Mouse (Mus musculus) CH12.LX (cell line): Measurements from ENCODE around the gene Aldh1a2. TPM values are rescaled to one million over a fixed set of nuclear protein-coding genes. Genes with fewer than 3 reads are reported as not detected.

Experiments used
- DNase-seq: peaks from one replicate; pipeline ENCODE4 v3.0.0-alpha.2; 2013; ENCODE audit errors: extremely low read depth
- H3K27ac ChIP-seq: 2 replicates; pipeline ENCODE4 v1.5.1; 2012; ENCODE audit warnings: low read depth, mild to moderate bottlenecking, control low read depth, moderate library complexity; ENCODE audit not compliant: insufficient read depth
- H3K27me3 ChIP-seq: replicated peaks from 2 replicates; pipeline ENCODE3; 2012; ENCODE audit warnings: inconsistent platforms
- H3K36me3 ChIP-seq, 2 experiments: replicated peaks in 1 of 2; 2 replicates each; pipeline versions ENCODE3 to v1.6.1; 2012; ENCODE audit warnings: inconsistent platforms in 1 of 2, low read length in 1 of 2, mild to moderate bottlenecking in 1 of 2, mixed read lengths in 1 of 2, moderate library complexity in 1 of 2; ENCODE audit not compliant: control insufficient read depth in 1 of 2, insufficient read depth in 1 of 2
- H3K4me1 ChIP-seq, 2 experiments: 2 replicates each; pipeline ENCODE4 v1.6.1; 2012; ENCODE audit warnings: inconsistent platforms in 1 of 2, moderate library complexity in 1 of 2; ENCODE audit not compliant: insufficient read depth in 2 of 2, control insufficient read depth in 1 of 2
- H3K4me2 ChIP-seq: 2 replicates; pipeline ENCODE4 v1.6.1; 2012; ENCODE audit warnings: low read depth, mild to moderate bottlenecking, control low read depth; ENCODE audit not compliant: poor library complexity, insufficient read depth, severe bottlenecking
- H3K4me3 ChIP-seq, 3 experiments: fragments of 150-350 bp in 1 of 3; sonication (generic) in 1 of 3; replicated peaks in 1 of 3; 2 replicates each; pipeline versions ENCODE3 to v1.5.1; 2011 to 2012; ENCODE audit warnings: low read depth in 2 of 3, low read length in 2 of 3, mild to moderate bottlenecking in 2 of 3, moderate library complexity in 2 of 3, control low read depth in 1 of 3, improper control_type of control experiment in 1 of 3, inconsistent platforms in 1 of 3, mixed read lengths in 1 of 3; ENCODE audit not compliant: poor library complexity in 1 of 3
- H3K79me2 ChIP-seq: replicated peaks from 2 replicates; pipeline ENCODE4 v1.6.1; 2012; ENCODE audit warnings: mild to moderate bottlenecking, moderate library complexity; ENCODE audit not compliant: control insufficient read depth, poor library complexity, insufficient read depth, severe bottlenecking; ENCODE audit errors: extremely low read depth
- H3K9ac ChIP-seq: 2 replicates; pipeline ENCODE4 v1.6.1; 2012; ENCODE audit warnings: low read depth, mild to moderate bottlenecking, control low read depth, moderate library complexity; ENCODE audit not compliant: insufficient read depth
- H3K9me3 ChIP-seq: replicated peaks from 2 replicates; pipeline ENCODE3; 2012; ENCODE audit warnings: low read length, inconsistent platforms, mixed read lengths
- BHLHE40 ChIP-seq: IDR thresholded peaks from 2 replicates; pipeline ENCODE4 v1.6.1; 2011; ENCODE audit warnings: mild to moderate bottlenecking, low read depth, low read length, improper control_type of control experiment
- CHD2 ChIP-seq: IDR thresholded peaks from 2 replicates; pipeline ENCODE4 v1.6.1; 2011; ENCODE audit warnings: low read length, improper control_type of control experiment
- E2F4 ChIP-seq: IDR thresholded peaks from 2 replicates; pipeline ENCODE4 v1.6.1; 2011; ENCODE audit warnings: low read depth, low read length, improper control_type of control experiment; ENCODE audit not compliant: insufficient replicate concordance
- JUND ChIP-seq: conservative IDR thresholded peaks from 2 replicates; pipeline ENCODE4 v1.6.1; 2011; ENCODE audit warnings: low read depth, low read length, improper control_type of control experiment
- MAZ ChIP-seq: IDR thresholded peaks from 2 replicates; pipeline ENCODE4 v1.6.1; 2012; ENCODE audit warnings: low read depth, mild to moderate bottlenecking, inconsistent platforms, low read length, improper control_type of control experiment, moderate library complexity
- MEF2A ChIP-seq: IDR thresholded peaks from 2 replicates; pipeline ENCODE4 v1.6.1; 2014; ENCODE audit warnings: low read depth, mild to moderate bottlenecking, inconsistent platforms, low read length, improper control_type of control experiment, borderline replicate concordance
- MXI1 ChIP-seq: IDR thresholded peaks from 2 replicates; pipeline ENCODE4 v1.6.1; 2011; ENCODE audit warnings: mild to moderate bottlenecking, low read depth, low read length, improper control_type of control experiment
- NRF1 ChIP-seq: IDR thresholded peaks from 2 replicates; pipeline ENCODE4 v1.6.1; 2014; ENCODE audit warnings: low read depth, mild to moderate bottlenecking, inconsistent platforms, low read length, improper control_type of control experiment, moderate library complexity
- PAX5 ChIP-seq: IDR thresholded peaks from 2 replicates; pipeline ENCODE4 v1.6.1; 2012; ENCODE audit warnings: low read length, inconsistent platforms, mixed read lengths
- POLR2AphosphoS2 ChIP-seq: IDR thresholded peaks from 2 replicates; pipeline ENCODE4 v1.6.1; 2011; ENCODE audit warnings: low read depth, low read length, improper control_type of control experiment
- RAD21 ChIP-seq: IDR thresholded peaks from 2 replicates; pipeline ENCODE4 v1.6.1; 2011; ENCODE audit warnings: low read depth, mild to moderate bottlenecking, low read length, improper control_type of control experiment, moderate library complexity
- UBTF ChIP-seq: IDR thresholded peaks from 2 replicates; pipeline ENCODE4 v1.6.1; 2012; ENCODE audit warnings: low read depth, mild to moderate bottlenecking, inconsistent platforms, low read length, improper control_type of control experiment, moderate library complexity
- USF1 ChIP-seq: IDR thresholded peaks from 2 replicates; pipeline ENCODE4 v1.6.1; 2014; ENCODE audit warnings: low read depth, mild to moderate bottlenecking, inconsistent platforms, low read length, improper control_type of control experiment
- USF2 ChIP-seq: conservative IDR thresholded peaks from 2 replicates; pipeline ENCODE4 v1.6.1; 2011; ENCODE audit warnings: low read depth, low read length, improper control_type of control experiment
- ZKSCAN1 ChIP-seq: IDR thresholded peaks from 2 replicates; pipeline ENCODE4 v1.6.1; 2012; ENCODE audit warnings: low read depth, inconsistent platforms, low read length, improper control_type of control experiment, borderline replicate concordance
- ZMIZ1 ChIP-seq: IDR thresholded peaks from 2 replicates; pipeline ENCODE4 v1.6.1; 2012; ENCODE audit warnings: low read depth, mild to moderate bottlenecking, inconsistent platforms, low read length, improper control_type of control experiment
- ZNF384 ChIP-seq: IDR thresholded peaks from 2 replicates; pipeline ENCODE4 v1.6.1; 2012; ENCODE audit warnings: low read depth, low read length, improper control_type of control experiment, inconsistent platforms
- dilution Hi-C: fragments of 300-500 bp; cut with MboI; formaldehyde crosslinking; loops from 2 replicates; pipeline ENCODE4 v1.14.3; 2020; ENCODE audit warnings: low sequenced_read_pairs; ENCODE audit not compliant: extremely low pct_unique_long_range_greater_than_20kb, extremely low pct_ligation_motif_present
- in situ Hi-C: fragments of 300-500 bp; cut with MboI; formaldehyde crosslinking; loops from 3 replicates; pipeline ENCODE4 v1.14.3; 2019; ENCODE audit warnings: low sequenced_read_pairs, low pct_ligation_motif_present, low pct_unique_long_range_greater_than_20kb, mixed read lengths
- polyA plus RNA-seq: library from polyadenylated mRNA; unstranded; fragments of >175 nt; gene quantifications from 2 replicates; pipeline ENCODE4 v1.2.1, GENCODE M21; 2012; ENCODE audit warnings: low read depth; ENCODE audit not compliant: insufficient read length
- total RNA-seq, 2 experiments: library from RNA; depleted of rRNA; stranded (reverse); fragments of 300-350 nt in 1 of 2; fragments of >200 nt in 1 of 2; gene quantifications; 2 replicates each; pipeline ENCODE4 v1.2.3; 2012 to 2014

Gene Aldh1a2
- total and polyA plus RNA-seq, 3 experiments = 0.77 to 11.9 (median 1.4) TPM

DNA sequence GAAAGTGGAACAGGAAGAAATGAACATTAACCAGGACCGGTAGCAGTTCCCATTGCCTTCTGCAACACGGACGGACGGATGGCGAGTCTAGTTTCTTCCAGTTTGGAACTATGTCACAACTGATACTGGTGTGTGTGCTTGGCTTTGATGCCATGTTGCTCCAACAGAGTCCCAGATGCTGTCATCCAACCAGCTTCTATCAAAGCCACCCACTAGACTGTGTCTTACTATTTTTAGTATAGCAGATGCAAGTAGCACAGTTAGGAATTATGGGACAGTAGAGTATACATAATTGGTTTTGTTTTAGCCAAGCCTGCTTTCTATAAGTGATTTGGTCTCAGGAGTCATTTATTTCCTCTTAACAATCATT is 26.8 kb downstream of the Aldh1a2 start:
- in situ Hi-C loops (no loop called here), dilution Hi-C loops (no loop called here)
- no peak for TF ChIP-seq E2F4
- no peak for TF ChIP-seq NRF1
- TF ChIP-seq USF2 = no peak
- peaks cover 3% of the 10 kb centered on the region in 2 experiments; a peak in 1 of 4 replicates for H3K4me1 ChIP-seq
- DNase-seq = no peak
- no peak overlapping the region for H3K9ac ChIP-seq
- H3K27ac ChIP-seq = no peak overlapping the region
- H3K4me3 ChIP-seq = no peak overlapping the region
- H3K4me2 ChIP-seq = no peak overlapping the region
- no peaks in the 10 kb centered on the region for H3K9me3 ChIP-seq
- H3K79me2 ChIP-seq = no peaks in the 10 kb centered on the region
- H3K27me3 ChIP-seq = no peaks in the 10 kb centered on the region
- no peaks in the 10 kb centered on the region for H3K36me3 ChIP-seq

DNA sequence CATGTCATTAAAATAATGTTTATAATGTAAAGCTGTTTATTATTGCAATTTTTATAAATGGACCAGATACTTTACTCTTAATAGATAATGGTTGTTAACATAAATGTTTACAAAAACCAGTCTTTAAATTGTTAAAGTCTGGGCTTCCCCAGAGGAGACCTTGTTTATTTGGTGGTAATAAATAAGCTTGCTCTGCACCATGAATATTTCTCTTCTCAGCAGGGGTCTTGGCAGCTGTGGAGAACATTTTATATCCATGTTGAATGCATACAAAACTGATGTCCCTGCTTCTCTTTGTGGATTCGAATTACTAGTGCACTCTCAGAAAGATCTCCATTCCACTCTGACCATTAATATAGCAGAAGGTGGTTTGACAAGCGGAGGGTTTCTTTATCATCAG is 38.8 kb downstream of the Aldh1a2 start:
- no peak overlapping the region for H3K4me3 ChIP-seq
- DNase-seq = no peak
- in situ Hi-C loops = no loop called here
- no peaks in the 10 kb centered on the region for H3K9me3 ChIP-seq
- no peak overlapping the region for H3K9ac ChIP-seq
- dilution Hi-C loops = no loop called here
- no peaks in the 10 kb centered on the region for H3K4me1 ChIP-seq
- no peak overlapping the region for H3K4me2 ChIP-seq
- no peaks in the 10 kb centered on the region for H3K79me2 ChIP-seq
- H3K27ac ChIP-seq = no peak overlapping the region
- no peaks in the 10 kb centered on the region for H3K27me3 ChIP-seq
- H3K36me3 ChIP-seq = no peaks in the 10 kb centered on the region
- TF ChIP-seq MAZ (no peak), ZKSCAN1 (no peak), POLR2AphosphoS2 (no peak), RAD21 (no peak), CHD2 (no peak), PAX5 (no peak), JUND (no peak), USF2 (no peak), ZMIZ1 (no peak), NRF1 (no peak), E2F4 (no peak), USF1 (no peak), UBTF (no peak), ZNF384 (no peak), MEF2A (no peak), MXI1 (no peak), BHLHE40 (no peak)
